Comparison of ENCODE assay signal across 37 mouse cellular contexts in genomic region chr5:38280075-38280474, GRCm38 (mm10). TPM values are rescaled to one million over a fixed set of nuclear protein-coding genes. Genes with fewer than 3 reads are reported as not detected.
"Had no signal": no experiment of that assay in that cellular context is flagged by ENCODE, and none has a peak within 500 bp of the region (broad histone marks: within the 10 kb centered on the region; RNA-seq: fewer than 3 reads in every experiment).

No protein-coding gene starts in this region.

- H3K4me1 ChIP-seq: liver, embryonic 13.5 days had no signal

- DNase-seq: gastrocnemius, adult 2 months; gastrocnemius, postnatal 10 days; gastrocnemius, postnatal 36 days; heart, adult 18-20 months; heart, postnatal 10 days; heart, postnatal 4 days; kidney, adult 18-20 months; kidney, adult 8-10 months; kidney, postnatal 10 days; kidney, postnatal 25 days; kidney, postnatal 4 days; liver; liver, embryonic 13.5 days had no signal

- H3K4me2 ChIP-seq: heart, embryonic 12.5 days; hindbrain, embryonic 12.5 days; hindbrain, embryonic 14.5 days; limb, embryonic 12.5 days; liver, embryonic 11.5 days; liver, embryonic 13.5 days had no signal

- H3K9ac ChIP-seq: heart, embryonic 12.5 days; hindbrain, embryonic 12.5 days; hindbrain, embryonic 14.5 days; limb, embryonic 12.5 days; liver, embryonic 13.5 days had no signal

- H3K27ac ChIP-seq: gastrocnemius, adult 2 months; heart, embryonic 10.5 days; hindbrain, embryonic 10.5 days; hindbrain, embryonic 12.5 days; hindbrain, embryonic 14.5 days; layer of hippocampus, adult 2 months; left cerebral cortex, adult 2 months; limb, embryonic 10.5 days; limb, embryonic 12.5 days; liver, embryonic 13.5 days had no signal

- H3K9me3 ChIP-seq: heart, embryonic 10.5 days; heart, embryonic 12.5 days; hindbrain, embryonic 10.5 days; hindbrain, embryonic 12.5 days; limb, embryonic 10.5 days; limb, embryonic 12.5 days; liver, embryonic 13.5 days had no signal

- ATAC-seq: hindbrain, embryonic 16.5 days; intestine, postnatal 0 days had no signal

- H3K36me3 ChIP-seq: heart, embryonic 10.5 days; heart, embryonic 12.5 days; hindbrain, embryonic 10.5 days; hindbrain, embryonic 12.5 days; limb, embryonic 10.5 days; limb, embryonic 12.5 days; liver, embryonic 13.5 days had no signal

- H3K4me3 ChIP-seq: gastrocnemius, adult 2 months; heart, embryonic 10.5 days; heart, embryonic 12.5 days; hindbrain, embryonic 10.5 days; hindbrain, embryonic 12.5 days; layer of hippocampus, adult 2 months; left cerebral cortex, adult 2 months; limb, embryonic 10.5 days; limb, embryonic 12.5 days; liver, embryonic 13.5 days had no signal

RNA-seq across cellular contexts. Expression of gene Otop1, which starts 4.3 kb away (rescaled TPM):
- total RNA-seq: layer of hippocampus, postnatal 25 days; left cerebral cortex, adult 2 months; left cerebral cortex, postnatal 14 days; left cerebral cortex, postnatal 36 days had no signal
- polyA plus RNA-seq: heart, embryonic 12.5 days; heart, embryonic 14.5 days; heart, embryonic 16.5 days; hindbrain, embryonic 14.5 days; hindbrain, embryonic 16.5 days; intestine, embryonic 14.5 days; intestine, postnatal 0 days; kidney, embryonic 14.5 days; kidney, embryonic 16.5 days; limb, embryonic 14.5 days; liver, embryonic 11.5 days had no signal

RNA-seq across cellular contexts. Expression of gene Drd5, which starts 39.1 kb away (rescaled TPM):
- total RNA-seq: gastrocnemius, adult 2 months; gastrocnemius, postnatal 10 days; gastrocnemius, postnatal 36 days; heart, adult 18-20 months; heart, adult 8-10 months; heart, postnatal 10 days; heart, postnatal 25 days; heart, postnatal 4 days had no signal
- polyA plus RNA-seq: gonadal fat pad, adult 2 months; heart, embryonic 10.5 days; heart, embryonic 12.5 days; heart, embryonic 14.5 days; hindbrain, embryonic 10.5 days; intestine, embryonic 14.5 days; intestine, postnatal 0 days; kidney, embryonic 14.5 days; kidney, embryonic 16.5 days; limb, embryonic 10.5 days; limb, embryonic 12.5 days; liver, embryonic 11.5 days; liver, embryonic 13.5 days had no signal
